Mouse (Mus musculus) kidney, adult 11 months (tissue): ENCODE results near the gene Sbf2.

Source experiments
- DNase-seq: peaks from one replicate; pipeline ENCODE4 v3.0.0; 2022

Sbf2 gene

DNA sequence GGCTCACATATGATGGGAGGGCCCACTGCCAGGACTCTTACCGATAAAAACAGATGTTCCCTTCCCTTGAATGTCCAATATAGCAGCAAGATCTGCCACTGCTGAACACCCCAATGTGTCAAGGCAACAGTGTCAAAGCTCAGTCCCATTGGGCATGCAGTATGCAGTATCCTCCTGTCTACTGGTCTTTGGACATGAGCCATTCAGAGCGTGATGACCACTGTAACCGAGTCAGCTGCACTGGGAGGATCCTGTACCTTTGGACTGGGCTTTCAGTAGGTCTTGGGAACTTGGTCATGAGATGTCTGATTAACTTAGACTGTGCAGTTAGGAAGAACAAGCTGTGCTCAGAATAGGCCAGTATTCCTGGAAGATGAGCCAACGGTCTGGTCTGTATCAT is 309.2 kb downstream of the Sbf2 start:
- DNase-seq: peak; percentile 81

DNA sequence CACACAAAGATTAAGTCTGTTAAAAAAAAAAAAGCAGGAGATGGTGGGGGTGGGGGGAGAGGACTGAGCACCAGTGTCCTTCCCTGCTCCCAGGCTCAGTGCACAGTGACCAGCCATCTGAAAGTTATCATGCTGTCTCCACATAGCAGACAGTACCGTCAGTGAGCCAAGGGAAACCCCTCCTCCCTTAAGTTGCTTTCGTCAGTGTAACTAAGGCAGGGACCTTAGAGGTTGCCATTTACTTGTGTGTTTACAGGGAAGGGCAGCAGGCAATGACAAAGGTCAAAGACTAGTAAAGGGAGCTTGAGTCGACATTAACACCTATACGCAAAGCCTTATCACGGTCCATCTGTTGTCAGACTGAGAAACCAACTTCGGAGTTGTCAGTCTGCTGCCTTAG is 311.8 kb downstream of the Sbf2 start:
- no peak for DNase-seq

DNA sequence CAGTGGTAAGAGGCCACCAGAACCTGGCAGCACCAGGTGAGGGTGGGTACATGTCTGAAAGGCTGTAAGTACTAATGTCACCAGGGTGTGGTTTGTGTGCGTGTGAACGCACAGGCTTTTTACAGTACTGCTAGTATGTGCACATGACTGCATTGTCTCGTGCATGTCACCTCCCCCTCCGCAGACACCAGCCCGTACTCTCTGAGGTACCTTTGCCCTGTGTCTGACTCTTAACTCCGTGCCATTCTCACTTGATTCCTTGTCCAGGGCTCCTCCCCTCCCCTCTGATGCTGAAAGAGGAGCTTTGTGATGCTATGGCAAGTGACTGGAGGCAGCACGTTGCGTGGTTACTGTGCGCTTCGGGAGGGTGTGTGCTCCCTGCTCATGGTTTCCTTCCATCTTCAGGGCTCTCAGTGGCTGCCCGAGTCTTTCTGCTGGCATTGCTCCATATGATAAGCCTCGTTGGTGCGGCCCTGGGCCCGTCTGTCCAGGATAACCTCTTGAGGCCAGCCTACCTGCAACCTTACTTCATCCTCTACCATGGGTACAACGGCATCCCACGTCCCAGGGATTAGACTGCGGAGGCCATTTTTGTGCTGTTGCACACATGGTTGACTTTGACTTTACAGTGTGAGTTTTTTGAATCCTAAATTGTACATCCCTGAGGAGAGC is 315.8 kb downstream of the Sbf2 start:
- peak; percentile 40 for DNase-seq

GRCm38 (mm10) chr7:110298090-110298489 is 316.6 kb downstream of the Sbf2 start:
- peak; percentile 46 for DNase-seq

DNA sequence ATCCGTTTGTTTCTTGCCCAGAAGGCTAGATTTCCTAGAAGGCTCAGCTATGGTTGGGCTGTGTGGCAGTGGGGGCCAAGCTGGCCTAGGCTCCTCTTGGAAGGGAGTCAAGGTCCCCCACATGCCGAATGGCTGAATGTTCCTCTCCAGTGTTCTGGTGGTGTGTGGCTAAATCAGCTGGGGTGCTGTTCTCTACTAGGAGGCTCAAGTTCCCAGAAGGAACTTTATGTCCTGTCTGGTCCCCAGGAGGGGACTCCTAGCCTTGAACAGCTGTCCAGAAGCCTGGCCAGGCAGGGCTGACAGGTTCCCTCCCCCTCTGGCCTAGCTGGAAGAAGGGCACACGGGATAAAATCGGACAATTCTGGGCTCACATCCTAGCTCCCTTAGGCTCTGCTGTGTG is 317.1 kb downstream of the Sbf2 start:
- no peak for DNase-seq

- DNase-seq: peak; percentile 81
Observed at GRCm38 (mm10) chr7:110296889-110297603, 317.7 kb downstream of the Sbf2 start.

DNA sequence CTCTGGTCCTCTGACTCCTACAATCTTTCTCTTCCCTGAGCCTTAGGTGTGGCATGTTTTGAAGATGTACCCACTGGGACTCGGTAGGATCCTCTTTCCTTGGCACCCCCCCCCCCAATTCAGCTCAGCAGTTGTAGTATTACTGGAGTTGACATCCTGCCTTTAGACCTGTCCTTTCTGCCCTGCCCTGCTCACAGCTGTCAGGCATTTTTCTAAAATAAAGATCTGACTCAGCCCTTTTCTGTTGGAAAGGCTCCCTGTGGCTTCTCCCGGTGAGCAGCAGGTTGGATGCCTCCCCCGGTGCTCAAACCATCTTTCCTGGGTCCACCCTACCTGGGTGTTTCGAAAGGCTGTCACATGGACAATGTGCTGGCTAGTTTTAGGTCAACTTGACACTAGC is 325.1 kb downstream of the Sbf2 start:
- DNase-seq: no peak

- DNase-seq: peak; percentile 39
Observed at GRCm38 (mm10) chr7:110288731-110289191, 326.0 kb downstream of the Sbf2 start.

- no peak for DNase-seq
Observed at GRCm38 (mm10) chr7:110288191-110288604, 326.5 kb downstream of the Sbf2 start.

GRCm38 (mm10) chr7:110287476-110288071 is 327.1 kb downstream of the Sbf2 start:
- no peak for DNase-seq

DNA sequence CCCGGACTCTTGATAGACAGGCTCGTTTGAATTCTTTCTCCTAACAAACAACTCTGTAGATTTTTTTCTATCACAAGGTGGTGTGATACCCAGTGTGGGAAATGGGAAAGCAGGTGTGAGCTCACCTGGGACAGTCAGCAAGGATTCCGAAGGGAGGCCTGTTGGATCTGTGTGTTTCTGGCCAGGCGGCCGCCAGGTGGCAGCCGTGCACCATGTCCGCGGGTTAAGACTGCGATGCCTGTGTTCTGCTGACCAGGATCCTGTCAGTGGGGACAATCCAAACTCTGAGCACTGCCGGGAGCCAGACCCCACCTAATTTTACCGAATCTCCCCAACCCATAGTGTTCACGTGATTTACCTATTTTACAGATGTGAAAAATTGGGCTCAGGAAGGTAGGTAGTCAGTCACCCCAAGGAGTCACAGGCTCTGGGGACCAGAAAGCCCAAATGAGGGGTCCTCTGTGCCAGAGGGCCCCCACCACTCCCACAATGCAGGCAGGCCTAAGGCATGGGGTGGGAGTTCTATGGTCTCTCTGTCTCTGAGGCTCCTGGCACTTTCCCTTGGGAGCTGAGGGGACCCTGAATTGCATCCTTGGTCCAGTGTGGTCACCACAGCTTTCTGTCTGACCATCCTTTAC is 327.8 kb downstream of the Sbf2 start:
- peak; percentile 72 for DNase-seq

DNA sequence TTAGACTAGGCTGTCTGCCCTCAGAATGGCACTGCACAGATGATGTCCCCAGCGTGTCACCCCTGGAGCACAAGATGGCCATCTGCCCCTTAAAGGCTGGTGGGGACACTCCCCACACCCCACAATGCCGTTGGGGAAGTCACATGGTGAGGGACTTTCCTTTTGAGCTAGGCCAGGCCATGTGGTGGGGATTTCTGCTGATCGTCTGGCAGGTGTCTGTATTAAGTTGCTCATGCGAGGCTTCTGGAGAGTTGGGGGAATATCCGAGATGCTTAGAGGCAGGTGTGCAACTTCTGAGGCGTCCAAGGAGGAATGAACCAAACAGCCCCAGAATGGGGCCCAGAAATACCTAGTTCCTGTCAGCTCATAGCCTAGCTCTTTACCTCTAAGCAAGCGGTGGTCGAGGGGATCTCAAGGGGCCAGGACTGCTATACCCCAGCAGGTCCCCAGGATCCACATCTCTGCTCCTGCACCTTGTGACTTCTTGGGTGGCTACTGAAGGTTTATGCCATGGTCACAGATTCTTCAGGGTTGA is 328.5 kb downstream of the Sbf2 start:
- no peak for DNase-seq

DNA sequence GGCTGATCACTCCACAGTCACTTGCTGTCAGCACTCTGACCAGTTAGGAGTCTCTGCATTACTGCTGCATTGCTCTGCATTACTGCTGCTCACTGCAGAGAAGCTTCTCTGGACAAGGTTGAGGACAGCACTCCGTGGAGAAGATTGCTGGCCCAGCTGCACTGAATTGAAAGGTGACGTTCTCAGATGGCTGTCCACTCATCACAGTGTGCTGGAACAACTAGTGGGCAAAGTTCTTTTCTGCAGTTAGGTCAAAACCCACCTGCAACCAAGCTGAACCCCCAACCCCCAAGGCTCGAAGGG is 328.9 kb downstream of the Sbf2 start:
- no peak for DNase-seq

DNA sequence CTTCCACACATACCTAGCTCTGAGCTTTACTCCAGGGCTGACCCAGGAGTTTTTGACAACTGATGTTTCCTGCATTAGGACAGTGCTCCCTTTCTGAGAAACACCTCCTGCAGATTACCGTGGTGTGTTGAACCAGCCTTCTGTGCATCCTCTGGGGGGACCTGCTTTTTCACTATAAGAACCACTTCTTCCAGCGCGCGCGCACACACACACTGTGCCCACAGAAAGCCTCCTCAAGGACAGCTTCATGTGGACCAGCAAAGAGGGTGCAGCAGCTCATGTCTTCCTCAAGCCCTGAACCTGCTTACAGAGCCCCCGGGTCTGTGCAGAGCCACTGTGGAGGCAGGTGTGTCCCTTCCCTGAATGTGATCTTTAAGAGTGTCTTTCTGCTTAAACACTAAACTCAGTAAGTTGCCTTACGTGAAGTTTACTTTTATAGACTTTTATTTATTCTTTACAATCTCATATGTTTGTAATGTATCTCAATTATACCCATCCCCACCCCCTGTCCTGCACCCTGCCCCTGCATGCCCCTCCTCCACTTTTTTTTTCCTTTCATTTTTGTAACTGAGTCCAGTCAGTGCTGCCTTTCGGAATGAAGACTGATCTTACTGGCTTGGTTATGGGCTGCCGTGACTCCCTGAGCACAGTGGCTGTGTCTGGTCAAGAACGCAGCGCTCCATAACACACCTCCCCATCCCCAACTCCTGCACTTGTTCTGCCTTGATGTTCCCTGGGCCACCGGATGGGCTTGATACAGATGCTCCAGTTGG is 329.5 kb downstream of the Sbf2 start:
- DNase-seq: no peak

DNA sequence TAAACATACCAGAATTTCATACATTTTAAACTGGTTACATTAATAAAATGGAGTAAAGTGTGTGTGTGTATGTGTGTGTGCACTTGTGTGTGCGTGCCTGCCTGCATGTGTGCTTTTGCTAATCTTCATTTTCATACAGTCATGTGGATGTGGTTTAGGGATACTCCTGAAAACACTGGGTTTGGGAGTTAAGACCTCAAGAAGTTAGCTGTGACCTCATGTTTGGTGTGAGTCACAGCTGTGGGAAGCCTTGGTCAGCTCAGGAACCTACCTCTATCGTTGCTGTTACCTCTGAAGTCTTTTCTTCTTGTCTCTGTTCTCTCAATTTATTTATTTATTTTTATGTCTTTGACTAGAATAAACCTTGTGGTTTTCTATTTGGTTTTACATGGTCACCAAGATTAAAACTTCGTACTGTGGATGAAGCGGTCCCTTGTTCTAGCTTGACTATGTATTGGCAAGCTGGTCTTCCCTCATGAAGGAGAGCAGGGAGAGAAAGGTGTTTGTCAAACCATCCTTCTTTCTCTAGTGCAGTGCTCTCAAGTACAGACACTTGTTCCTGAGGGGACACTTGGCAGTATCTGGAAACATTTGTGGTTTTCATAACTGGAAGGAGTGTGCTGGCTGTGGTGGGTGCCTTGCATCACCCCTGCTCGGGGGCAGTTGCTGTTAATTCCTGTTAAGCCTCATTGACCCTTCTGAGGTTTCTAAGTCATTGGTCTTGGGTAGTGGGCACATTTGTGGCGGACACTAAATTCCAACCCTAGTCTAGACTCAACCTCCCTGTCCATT is 331.0 kb downstream of the Sbf2 start:
- no peak for DNase-seq

DNA sequence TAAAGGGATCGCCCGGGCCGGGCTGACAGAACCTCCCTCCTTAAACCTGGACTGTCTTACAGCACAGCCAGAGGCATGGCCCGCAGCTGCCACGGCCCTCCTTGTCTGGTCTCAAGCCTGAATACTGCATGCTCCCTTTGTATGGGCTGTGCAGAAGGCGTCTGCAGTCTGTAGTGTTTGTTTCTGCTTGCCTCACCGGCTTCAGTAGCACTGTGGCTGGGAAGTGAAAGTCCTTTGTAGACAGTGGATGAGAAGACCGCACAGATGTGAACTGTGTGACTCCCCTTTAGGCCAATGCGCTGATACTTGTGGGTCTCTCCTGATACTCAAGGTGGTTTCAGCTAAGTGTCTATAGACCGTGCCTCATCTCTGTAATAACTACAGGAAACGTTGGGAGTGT is 331.9 kb downstream of the Sbf2 start:
- no peak for DNase-seq

DNA sequence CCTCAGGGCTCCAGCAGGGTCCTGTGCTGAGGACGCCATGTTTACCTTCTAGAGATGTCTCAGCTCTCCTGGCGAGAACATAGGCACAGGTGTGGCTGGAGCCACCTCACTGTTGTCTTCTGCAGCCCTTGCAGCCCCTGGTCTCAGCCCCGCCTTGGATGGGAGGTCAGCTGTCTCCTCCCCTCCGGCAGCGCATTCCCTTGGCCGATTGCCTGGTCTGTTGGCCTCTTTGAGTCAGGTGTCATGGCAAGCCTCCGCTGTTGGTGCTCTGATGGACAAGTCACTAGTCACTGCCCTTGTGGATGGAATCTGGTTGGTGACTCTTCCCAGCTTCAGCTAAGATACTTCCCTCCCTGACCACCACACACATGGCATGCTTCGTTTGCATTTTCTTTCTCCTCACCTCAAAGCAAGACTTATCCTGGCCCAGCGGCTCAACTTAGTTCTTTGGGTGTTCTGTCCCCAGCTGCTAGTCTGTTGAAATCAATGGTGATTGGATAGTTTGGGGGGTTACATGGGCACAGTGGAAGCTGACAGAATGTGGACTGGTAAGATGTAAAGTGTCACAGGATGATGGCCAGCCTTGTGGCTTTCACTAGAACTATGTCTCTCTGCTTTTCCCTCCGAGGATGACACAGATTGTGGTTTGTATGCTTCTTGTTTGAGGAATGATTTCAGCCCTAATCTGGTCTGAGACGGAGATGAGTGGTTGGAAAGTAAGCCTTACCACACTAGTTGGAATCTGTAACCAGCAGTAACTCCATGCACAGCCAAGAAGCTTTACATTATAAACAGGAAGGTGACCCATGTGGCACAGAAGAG is 333.1 kb downstream of the Sbf2 start:
- no peak for DNase-seq

GRCm38 (mm10) chr7:110279183-110279582 is 335.5 kb downstream of the Sbf2 start:
- no peak for DNase-seq

- DNase-seq: no peak
Observed at GRCm38 (mm10) chr7:110277734-110278245, 336.9 kb downstream of the Sbf2 start.

DNA sequence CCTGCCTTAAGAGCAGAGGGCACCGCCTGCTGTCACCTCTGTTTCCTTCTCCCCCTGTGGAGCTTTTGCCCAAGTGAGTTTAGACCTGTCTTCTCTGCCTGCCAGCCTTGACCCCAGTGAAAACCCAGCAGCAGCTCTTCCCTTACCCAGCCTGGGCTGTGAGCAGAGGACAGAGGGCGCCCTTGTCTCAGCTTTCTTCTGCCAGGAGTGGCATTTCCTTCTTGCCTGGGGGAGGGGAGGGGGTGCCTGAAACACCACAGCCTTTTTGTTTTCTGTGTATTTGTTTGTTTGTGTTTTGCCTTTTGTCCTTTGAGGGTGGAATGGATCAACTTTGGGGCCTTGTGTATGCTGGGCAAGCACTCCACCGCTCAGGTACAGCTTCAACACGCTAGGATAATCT is 342.3 kb downstream of the Sbf2 start:
- DNase-seq: peak; percentile 51

- peak; percentile 87 for DNase-seq
Observed at GRCm38 (mm10) chr7:110271814-110272213, 342.9 kb downstream of the Sbf2 start.
